Mouse (Mus musculus): ENCODE measurements around the gene A030003K21Rik.
"Not testable (repeated sequence)": the region's sequence is repeated elsewhere in the genome, so short reads cannot be mapped to it uniquely, and the experiment has no call there.

A030003K21Rik gene

DNA sequence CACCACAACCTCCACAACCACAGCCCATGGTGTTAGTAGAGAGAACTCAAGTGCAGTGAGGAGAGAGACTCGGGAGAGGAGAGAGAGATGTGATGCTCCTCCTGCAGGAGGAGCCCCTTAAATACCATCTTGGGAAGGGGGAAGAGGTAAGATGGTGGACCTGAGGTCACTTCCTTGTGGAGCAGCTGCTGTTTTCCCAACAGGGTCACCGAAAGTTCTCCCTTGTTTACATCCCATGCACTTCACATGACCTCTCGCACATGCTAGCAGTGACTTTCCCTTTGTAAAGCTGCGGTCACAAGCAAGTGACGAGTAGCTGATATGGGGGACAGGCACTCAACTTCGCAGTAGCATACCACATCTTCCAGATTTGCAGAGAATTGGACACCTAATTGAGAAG is at the start of gene A030003K21Rik:
Gene A030003K21Rik (minus strand): TSS at position 94 of the 400 bp plus-strand sequence.
- not testable (repeated sequence) for DNase-seq (ENCODE audit: low read depth, low spot score)

DNA sequence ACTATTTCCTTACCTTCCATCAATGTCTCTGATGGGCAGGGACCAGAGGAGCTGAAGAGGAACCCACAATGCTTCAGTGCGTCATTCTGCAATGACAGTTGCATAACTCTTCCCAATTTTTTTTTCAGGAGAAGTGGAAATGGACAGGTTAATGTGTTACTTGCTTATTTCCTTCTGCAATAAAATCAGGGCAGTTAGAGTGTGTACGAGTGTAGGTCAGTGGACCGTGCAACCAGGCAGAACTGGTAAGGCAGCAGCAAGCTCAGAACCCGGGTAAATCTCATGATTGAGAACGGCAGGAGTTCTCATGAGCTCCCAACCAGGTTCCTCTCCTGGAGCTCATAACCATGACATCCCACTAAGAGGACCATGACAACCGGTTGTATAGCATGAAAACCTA is 48.9 kb upstream of the A030003K21Rik start:
- no peak for DNase-seq (ENCODE audit: low read depth, low spot score)

DNA sequence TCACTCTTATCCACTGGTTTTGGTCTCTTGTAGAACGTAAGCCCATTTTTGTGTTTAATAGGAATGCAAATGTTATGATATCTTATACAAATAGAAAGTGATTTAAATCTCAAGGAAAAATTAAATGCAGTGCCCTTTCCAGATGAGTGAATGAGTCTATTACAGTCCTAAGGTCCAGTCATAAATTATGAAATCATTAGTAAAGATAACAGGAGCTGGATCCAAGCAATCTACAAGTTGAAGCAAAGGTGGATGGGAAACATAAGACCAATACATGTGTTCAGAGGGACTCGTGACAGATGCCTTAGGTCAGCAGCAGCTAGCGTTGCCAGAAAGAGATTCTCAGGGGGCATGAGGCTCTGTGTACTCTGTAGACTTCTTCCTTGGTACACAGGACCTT is 48.4 kb upstream of the A030003K21Rik start:
- DNase-seq (ENCODE audit: low read depth, low spot score), result no peak

DNA sequence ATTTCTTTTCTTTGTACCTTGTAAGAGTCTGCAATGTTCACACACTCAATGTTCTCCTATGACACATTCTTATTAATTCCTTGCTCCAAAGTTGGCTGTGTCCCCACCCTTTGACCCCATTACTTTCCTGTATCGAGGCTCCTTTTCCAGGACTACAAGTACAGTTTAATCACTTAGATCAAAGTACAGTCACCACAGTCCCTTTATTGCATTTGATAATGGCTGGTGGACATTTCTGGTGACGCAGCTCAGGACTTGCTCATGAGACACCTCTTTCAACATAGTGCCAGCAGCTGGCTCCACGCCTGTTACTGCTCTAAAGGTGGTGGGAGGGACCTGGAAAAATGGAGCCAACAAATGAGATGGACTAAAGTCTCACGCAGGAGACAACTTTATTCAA is 47.9 kb upstream of the A030003K21Rik start:
- DNase-seq (ENCODE audit: low read depth, low spot score), result no peak

DNA sequence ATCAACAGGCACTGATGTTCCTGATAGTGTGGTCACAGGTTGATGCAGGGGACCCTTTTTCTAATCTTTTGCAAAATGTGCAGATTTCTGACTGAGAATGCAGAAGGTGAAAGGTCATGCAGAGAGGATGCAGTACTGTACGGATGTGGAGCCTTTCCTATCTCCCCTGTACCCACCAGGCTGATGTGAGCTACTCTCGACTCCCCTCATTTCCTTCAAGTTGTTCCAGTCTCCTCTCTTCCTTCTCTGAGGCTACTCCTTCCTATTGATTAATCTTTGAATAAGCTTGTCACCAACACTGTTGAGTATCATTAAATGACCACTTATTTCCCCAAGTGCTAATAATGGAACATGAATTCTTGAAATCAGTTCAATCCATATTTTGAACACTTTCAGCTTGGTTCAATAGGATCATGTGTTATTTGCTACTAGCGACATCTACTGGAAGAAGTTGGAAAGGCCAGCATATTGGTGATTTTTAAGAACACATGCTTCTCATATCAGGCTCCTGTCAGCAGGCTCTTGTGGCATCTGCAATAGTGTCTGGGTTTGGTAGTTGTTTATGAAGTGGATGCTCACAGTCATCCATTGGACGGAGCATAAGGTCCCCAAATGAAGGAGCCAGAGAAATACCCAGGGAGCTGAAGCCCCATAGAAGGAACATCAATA is 44.5 kb upstream of the A030003K21Rik start:
- peak; percentile 66 for DNase-seq (ENCODE audit: low read depth, low spot score)

DNA sequence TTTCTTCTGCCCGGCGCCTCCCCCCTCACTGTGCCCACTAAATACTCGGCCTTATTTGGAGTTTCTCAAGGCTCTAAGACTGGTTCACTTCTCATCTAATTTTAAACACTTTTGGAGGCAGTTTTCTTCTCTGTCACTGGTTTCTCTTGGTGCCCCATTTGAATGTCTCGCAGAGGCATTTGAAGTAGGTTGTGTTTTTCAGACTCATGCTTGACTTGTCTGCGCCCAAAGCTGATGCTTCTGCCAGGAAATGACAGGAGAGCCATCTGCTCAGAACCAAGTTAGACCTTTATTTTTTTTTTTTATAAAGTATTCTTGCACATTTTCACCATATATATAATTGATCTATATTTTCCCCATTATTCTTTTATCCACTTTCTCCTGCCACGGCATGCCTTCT is 43.5 kb upstream of the A030003K21Rik start:
- no peak for DNase-seq (ENCODE audit: low read depth, low spot score)

DNA sequence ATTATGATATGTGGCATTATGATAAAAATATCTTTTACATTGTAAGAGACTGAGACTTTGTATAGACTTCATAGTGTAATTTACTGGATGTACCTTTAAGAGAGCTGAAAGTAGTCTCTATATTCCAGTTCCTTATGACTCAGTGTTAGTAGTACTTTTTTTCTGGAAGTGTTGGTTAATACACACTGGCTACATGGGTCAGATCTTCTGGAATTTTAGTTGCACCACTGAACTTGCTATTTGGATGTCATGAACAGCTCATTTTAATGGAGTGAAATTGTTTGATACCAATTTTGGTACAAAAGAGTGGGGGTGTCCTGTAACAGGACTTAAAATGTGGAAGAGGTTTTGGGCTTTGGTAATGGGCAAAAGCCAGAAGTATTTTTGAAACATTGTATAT is 34.7 kb upstream of the A030003K21Rik start:
- DNase-seq (ENCODE audit: low read depth, low spot score), result no peak

DNA sequence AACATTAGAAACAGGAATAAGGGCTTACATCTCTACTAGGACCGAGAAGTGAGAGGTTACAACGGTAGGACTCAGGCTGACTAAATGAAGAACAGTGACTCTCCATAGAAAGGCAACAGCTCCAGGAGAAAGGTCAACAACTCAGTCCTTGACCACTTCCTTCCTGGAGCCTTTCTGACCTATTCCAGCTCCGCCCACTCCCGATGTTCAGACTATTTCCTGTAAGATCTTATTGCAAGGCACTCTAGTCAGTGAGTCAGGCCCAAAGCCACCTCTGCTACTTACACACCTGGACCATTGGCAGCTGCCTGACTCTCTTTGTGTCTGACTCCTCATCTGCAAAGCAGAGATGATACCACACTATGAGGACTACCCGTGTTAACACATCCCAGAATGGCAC is 32.6 kb upstream of the A030003K21Rik start:
- no peak for DNase-seq (ENCODE audit: low read depth, low spot score)

DNA sequence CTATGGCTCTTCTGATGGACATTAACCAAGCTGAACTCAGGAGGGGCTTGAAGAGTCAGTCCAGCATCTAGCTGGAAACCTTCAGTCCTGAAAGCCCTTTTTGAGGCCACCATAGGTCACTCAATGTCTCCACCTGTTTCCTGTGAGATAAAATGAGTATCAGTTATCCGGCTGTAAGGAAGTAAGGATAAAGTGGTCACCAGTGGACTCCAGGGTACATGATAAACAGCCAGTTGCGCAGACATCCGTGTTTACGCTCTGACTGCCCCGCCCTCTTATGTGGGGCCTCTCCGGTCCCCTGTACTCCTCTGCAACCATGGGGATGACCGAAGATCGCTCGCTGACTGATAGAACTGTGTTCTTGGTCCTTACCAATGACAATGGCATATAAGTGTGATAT is 31.2 kb upstream of the A030003K21Rik start:
- DNase-seq (ENCODE audit: low read depth, low spot score), result no peak

DNA sequence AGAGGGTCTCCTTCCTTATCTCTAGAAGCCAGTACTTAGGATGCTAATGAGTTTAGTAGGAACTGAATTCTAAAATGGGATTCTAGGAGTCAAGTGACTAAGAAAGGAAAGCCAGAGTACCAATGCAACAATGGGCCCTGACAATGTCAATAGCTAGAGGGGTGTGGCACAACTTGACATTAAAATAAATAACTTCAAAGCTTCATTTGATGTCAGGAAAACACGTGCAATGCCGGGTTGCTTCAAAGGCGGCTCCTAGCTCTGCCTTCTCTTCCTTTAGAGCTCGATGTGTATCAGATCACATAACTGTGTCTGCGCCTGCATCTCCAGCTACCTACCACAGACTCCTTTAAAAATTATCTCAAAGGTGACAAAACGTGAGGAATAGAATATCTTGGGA is 30.7 kb upstream of the A030003K21Rik start:
- peak; percentile 67 for DNase-seq (ENCODE audit: low read depth, low spot score)

DNA sequence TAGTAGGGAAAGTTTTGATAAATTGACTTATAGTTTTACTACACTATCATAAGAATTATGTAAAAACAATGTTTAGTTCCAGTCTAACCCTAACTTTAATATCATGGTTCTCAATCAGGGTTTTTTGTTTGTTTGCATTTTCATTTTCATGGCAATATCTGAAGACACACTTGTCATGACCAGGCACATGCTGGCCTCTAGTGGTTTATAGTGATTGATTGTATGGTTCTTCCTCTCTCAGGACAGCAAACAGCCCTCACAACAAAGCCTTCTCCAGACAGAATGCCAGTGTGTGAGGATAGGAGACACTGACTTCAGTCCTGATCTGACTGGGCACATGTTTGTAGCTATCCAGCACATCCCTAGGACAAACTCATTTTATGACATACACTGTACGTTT is 30.1 kb upstream of the A030003K21Rik start:
- DNase-seq (ENCODE audit: low read depth, low spot score), result no peak

DNA sequence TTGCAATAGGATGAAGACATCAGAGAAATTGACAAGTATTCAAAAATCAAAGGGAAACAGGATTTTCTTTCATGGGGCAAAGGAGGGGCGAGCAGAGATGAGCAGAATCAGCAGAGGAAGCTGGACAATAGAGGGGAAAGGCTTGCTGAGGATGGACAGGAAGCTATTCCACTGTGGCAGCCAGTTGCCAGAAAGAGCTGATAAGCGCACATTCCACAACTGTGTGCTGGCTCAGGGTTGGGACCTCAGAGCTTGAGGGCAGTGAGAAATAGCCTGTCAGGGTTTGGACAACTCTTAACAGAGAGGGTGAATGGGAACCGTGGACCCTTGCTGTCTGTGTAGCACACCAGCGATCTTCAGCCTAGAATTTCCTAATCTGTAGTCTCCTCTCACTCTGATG is 28.9 kb upstream of the A030003K21Rik start:
- no peak for DNase-seq (ENCODE audit: low read depth, low spot score)

DNA sequence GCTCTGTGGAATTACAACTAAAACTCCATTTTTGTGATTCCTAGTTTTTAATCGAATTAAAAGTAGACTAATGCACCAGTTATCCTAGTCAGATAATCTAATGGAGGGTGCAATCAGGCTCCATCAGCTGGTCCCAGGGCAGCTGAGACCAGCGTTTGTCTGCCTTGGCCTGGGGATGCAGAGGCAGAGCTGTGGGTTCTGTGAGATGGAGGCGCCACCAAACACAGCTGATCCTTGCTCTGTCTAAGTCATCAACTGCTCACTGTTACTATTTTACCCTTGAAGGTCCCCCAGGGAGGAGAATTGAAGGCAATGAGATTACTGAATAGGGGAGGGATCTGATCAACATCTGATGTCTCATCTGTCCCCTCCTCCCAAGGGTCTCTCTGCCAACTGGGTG is 23.2 kb upstream of the A030003K21Rik start:
- DNase-seq (ENCODE audit: low read depth, low spot score), result no peak

DNA sequence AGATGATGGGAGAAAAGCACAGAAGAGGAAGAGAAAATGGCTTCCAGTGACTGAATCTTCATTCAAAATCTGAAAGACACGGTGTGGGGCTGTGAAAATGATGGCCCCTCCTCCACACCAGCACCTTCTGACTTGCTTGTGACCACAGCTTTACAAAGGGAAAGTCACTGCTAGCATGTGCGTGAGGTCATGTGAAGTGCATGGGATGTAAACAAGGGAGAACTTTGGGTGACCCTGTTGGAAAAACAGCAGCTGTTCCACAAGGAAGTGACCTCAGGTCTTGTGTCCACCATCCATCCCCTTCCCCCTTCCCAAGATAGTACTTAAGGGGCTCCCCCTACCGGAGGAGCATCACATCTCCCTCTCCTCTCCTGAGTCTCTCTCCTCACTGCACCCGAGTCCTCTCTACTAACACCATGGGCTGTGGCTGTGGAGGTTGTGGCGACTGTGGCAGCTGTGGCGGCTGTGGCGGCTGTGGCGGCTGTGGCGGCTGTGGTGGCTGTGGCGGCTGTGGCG is 16.7 kb upstream of the A030003K21Rik start, which contains the start of gene Gm47955:
Gene Gm47955 (plus strand): TSS at position 417 of the 516 bp plus-strand sequence.
- peak; percentile 78 for DNase-seq (ENCODE audit: low read depth, low spot score)

DNA sequence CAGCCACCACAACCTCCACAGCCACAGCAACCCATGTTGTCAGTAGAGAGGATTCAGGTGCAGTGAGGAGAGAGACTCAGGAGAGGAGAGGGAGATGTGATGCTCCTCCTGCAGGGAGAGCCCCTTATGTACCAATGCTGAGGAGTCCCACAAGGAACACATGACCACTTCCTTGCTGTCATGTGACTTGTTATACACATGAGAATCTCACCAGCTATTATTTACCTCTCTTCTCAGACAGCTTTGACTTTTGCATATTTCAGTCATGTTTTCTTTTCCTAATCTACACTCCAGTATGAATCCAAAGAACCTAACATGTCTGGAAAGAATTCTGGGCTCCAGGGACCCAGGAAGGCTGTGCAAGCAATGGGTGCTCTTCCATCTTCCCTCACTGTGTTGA is 12.7 kb upstream of the A030003K21Rik start, which contains the start of gene Gm7544:
Gene Gm7544 (minus strand): TSS at position 101 of the 400 bp plus-strand sequence.
- not testable (repeated sequence) for DNase-seq (ENCODE audit: low read depth, low spot score)

DNA sequence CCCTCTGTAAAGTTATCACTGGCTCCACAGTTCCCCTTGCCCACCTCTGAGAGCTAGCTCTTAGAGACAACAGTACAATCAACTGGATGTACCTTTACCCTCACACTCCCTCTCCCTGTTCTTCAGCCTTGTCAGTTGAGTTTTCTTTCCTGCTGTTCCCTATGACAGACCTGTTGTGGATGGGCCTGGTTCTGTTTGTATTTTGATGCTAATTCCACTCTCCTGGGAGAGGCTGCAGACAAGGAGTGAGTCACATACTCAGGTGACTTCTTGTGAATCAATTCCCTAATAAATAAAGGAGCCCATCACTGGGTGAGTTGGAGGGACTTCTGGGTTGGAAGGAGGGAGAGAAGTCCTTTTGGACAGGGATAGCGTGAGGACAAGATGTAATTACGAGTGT is 5.4 kb upstream of the A030003K21Rik start:
- peak; percentile 64 for DNase-seq (ENCODE audit: low read depth, low spot score)

DNA sequence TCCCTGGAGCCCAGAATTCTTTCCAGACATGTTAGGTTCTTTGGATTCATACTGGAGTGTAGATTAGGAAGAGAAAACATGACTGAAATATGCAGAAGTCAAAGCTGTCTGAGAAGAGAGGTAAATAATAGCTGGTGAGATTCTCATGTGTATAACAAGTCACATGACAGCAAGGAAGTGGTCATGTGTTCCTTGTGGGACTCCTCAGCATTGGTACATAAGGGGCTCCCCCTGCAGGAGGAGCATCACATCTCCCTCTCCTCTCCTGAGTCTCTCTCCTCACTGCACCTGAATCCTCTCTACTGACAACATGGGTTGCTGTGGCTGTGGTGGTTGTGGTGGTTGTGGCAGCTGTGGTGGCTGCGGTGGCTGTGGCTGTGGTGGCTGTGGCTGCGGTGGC is 2.8 kb upstream of the A030003K21Rik start:
- DNase-seq (ENCODE audit: low read depth, low spot score), result not testable (repeated sequence)

DNA sequence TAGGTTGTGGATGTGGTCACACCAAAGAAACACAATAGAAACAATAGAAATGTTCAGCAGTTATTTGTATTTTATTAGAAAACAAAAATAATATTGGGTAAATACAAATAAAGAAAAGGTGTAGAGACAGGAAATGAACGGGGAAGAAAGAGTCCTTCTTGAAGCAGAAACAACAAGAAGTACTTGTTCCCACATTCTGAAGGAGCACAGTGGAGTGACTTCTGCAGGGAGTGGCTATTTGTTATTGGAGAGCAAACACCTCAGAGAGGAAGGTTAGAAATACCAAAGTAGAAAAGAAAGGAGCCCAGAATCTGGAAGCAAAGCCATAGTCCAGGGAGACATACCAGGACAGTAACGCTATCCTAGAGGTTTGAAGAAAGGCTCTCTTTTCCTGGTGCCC is 683 bp downstream of the A030003K21Rik start:
- DNase-seq (ENCODE audit: low read depth, low spot score), result not testable (repeated sequence)

DNA sequence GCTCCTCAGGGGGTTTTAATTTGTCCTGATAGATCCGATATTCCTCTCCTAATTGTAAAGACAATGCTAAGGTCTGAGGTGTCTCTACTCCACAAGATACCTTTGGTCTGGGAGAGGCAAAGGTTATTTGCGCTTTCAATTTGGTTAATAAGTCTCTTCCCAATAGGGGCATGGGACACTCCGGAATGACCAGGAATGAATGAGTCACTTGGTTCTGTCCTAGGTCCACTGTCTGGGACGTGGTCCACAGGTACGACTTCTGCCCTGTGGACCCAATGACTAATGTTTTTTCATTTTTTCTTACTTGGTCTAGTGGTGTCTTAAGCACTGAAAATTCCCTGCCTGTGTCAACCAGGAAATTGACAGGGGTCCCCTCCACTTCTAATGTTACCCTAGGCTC is 4.5 kb downstream of the A030003K21Rik start:
- DNase-seq (ENCODE audit: low read depth, low spot score), result no peak

DNA sequence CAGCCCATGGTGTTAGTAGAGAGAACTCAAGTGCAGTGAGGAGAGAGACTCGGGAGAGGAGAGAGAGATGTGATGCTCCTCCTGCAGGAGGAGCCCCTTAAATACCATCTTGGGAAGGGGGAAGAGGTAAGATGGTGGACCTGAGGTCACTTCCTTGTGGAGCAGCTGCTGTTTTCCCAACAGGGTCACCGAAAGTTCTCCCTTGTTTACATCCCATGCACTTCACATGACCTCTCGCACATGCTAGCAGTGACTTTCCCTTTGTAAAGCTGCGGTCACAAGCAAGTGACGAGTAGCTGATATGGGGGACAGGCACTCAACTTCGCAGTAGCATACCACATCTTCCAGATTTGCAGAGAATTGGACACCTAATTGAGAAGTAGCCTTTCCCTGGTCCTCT is 11.9 kb downstream of the A030003K21Rik start, which contains the start of gene Gm6217:
Gene Gm6217 (minus strand): TSS at position 74 of the 400 bp plus-strand sequence.
- not testable (repeated sequence) for DNase-seq (ENCODE audit: low read depth, low spot score)

DNA sequence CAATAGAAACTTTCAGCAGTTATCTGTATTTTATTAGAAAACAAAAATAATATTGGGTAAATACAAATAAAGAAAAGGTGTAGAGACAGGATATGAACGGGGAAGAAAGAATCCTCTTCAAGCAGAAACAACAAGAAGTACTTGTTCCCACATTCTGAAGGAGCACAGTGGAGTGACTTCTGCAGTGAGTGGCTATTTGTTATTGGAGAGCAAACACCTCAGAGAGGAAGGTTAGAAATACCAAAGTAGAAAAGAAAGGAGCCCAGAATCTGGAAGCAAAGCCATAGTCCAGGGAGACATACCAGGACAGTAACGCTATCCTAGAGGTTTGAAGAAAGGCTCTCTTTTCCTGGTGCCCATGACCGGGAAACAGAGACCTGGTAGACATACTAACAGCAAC is 12.6 kb downstream of the A030003K21Rik start:
- DNase-seq (ENCODE audit: low read depth, low spot score), result not testable (repeated sequence)

DNA sequence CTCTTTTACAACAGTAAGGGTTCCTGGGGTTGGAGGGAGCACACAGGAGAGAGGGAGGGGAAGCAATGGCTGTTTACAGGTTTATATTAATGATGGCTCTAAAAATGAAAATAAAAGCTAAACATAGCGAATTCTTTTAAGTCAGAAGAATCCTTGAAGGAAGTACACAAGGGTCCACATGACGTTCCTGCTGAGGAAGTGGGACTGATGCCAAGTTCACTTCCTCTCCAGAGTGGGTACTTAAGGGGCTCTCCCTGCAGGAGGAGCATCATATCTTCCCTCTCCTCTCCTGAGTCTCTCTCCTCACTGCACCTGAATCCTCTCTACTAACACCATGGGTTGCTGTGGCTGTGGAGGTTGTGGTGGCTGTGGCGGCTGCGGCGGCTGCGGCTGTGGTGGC is 18.5 kb downstream of the A030003K21Rik start, which contains the start of gene A030014E15Rik:
Gene A030014E15Rik (plus strand): TSS at position 268 of the 400 bp plus-strand sequence.
- DNase-seq (ENCODE audit: low read depth, low spot score), result no peak

DNA sequence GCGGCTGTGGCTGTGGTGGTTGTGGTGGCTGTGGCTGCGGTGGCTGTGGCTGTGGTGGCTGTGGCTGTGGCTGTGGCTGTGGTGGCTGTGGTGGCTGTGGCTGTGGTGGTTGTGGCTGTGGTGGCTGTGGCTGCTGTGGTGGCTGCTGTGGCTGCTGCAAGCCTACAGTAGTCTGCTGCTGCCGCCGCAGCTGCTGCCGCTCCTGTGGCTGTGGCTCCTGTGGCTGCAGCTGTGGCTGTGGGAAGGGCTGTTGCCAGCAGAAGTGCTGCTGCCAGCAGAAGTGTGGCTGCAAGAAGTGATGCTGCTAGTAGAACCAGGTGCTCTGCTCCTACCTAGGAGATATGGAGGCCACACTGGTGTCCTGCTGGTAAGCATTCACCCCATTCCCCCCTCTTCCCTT is 29.8 kb downstream of the A030003K21Rik start:
- DNase-seq (ENCODE audit: low read depth, low spot score), result not testable (repeated sequence)

Measured in ZHBTc4 (cell line).